Mouse (Mus musculus): ENCODE data around the gene H2al1o. TPM values are rescaled to one million over a fixed set of nuclear protein-coding genes. Genes with fewer than 3 reads are reported as not detected.
"Not testable (repeated sequence)": the region's sequence is repeated elsewhere in the genome, so short reads cannot be mapped to it uniquely, and the experiment has no call there.

H2al1o gene
- total RNA-seq (2021): not detected
- long read RNA-seq, experiment 1: 0 reads
- long read RNA-seq, experiment 2: 0 reads

DNA sequence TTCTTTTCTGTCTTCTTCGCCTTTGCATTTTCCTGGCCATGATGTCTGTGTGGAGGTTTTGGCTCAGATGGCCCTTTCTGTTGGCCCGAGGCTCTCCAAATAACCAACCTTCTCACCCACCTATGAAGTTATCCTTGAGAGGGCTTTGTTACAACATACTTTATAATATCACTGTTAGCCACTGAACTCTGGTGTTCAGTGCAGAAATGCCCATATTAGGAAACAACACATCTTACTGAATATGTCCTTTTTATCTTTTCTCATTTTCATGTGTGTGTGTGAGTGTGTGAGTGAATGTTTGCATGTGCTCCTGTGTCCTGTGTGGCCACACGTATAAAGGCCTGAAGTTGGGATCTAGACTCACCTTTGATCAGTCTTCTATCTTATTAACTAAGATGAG lies at the start of gene H2al1o:
TSS of gene H2al1o (minus strand) at position 101 of the 400 bp plus-strand sequence.
- DNase-seq; intact Hi-C loops (cut with DNase I): not testable (repeated sequence)

GRCm38 (mm10) chrX:9598036-9598435 lies 25.8 kb upstream of the H2al1o start:
- DNase-seq; intact Hi-C loops (cut with DNase I): not testable (repeated sequence)

- no peak for DNase-seq
- intact Hi-C loops (cut with DNase I): no loop called here
These were observed 35.3 kb downstream of the H2al1o start for GRCm38 (mm10) chrX:9536881-9537280.

Other genes starting within 250 kb of the H2al1o start
- not detected for gene H2al1k, start 221.8 kb downstream of the H2al1o start, total RNA-seq (2021)
- 1 to 10 TPM; 1.1 to 3.2 TPM for gene Cybb, start 84.6 kb downstream of the H2al1o start, total RNA-seq (2021)
- gene Dynlt3, start 90.6 kb upstream of the H2al1o start, total RNA-seq (2021): 10 to 100 TPM; 41.3 to 65.3 TPM

Data from gastrocnemius, postnatal 36 days (tissue).